Mouse (Mus musculus) thymus, adult 2 months (tissue): ENCODE results near the gene Ralgps2. TPM values are rescaled to one million over a fixed set of nuclear protein-coding genes. Genes with fewer than 3 reads are reported as not detected.

Source experiments
- DNase-seq: peaks from one replicate; pipeline ENCODE4 v3.0.0; 2021
- H3K27ac ChIP-seq: fragments of 200-500 bp; 2 replicates; pipeline ENCODE4 v1.5.1; 2012; ENCODE audit warnings: low read length, control low read depth; ENCODE audit not compliant: control insufficient read depth, insufficient read depth
- H3K27me3 ChIP-seq: fragments of 200-500 bp; 2 replicates; pipeline ENCODE4 v1.6.1; 2012; ENCODE audit warnings: mild to moderate bottlenecking, low read length, moderate library complexity, mixed read lengths; ENCODE audit not compliant: control insufficient read depth, insufficient read depth
- H3K36me3 ChIP-seq: fragments of 200-500 bp; 2 replicates; pipeline ENCODE4 v1.6.1; 2012; ENCODE audit warnings: mild to moderate bottlenecking, low read length, moderate library complexity; ENCODE audit not compliant: control insufficient read depth, insufficient read depth
- H3K4me1 ChIP-seq: fragments of 200-500 bp; replicated peaks from 2 replicates; pipeline ENCODE4 v1.6.1; 2012; ENCODE audit warnings: low read length; ENCODE audit not compliant: control insufficient read depth, insufficient read depth
- H3K4me3 ChIP-seq: fragments of 200-500 bp; 2 replicates; pipeline ENCODE4 v1.5.1; 2012; ENCODE audit warnings: mild to moderate bottlenecking, low read length, control low read depth, moderate library complexity; ENCODE audit not compliant: control insufficient read depth, insufficient read depth
- CTCF ChIP-seq: fragments of 200-500 bp; IDR thresholded peaks from 2 replicates; pipeline ENCODE4 v1.5.1; 2012; ENCODE audit warnings: mild to moderate bottlenecking, control low read depth, low read length, moderate library complexity, borderline replicate concordance; ENCODE audit not compliant: control insufficient read depth, poor library complexity, insufficient read depth; ENCODE audit errors: extremely low read depth
- POLR2A ChIP-seq: fragments of 200-500 bp; IDR thresholded peaks from 2 replicates; pipeline ENCODE4 v1.6.1; 2012; ENCODE audit warnings: mild to moderate bottlenecking, low read length, control low read depth, moderate library complexity; ENCODE audit not compliant: control insufficient read depth, poor library complexity, insufficient read depth; ENCODE audit errors: extremely low read depth
- WGBS: fragments of 180-500 bp; shearing (Covaris S2); methylation state at CpG from one replicate; pipeline ENCODE4 v1.1.7; 2018; 5-methylcytosine and 5-hydroxymethylcytosine counted together
- polyA plus RNA-seq: library from polyadenylated mRNA; depleted of rRNA; stranded (reverse); fragments of >200 nt; gene quantifications from 2 replicates; pipeline ENCODE4 v1.2.3, GENCODE M21; 2012; rRNA removed

Gene Ralgps2
- polyA plus RNA-seq = 25.2 and 28.9 TPM in 2 replicates

DNA sequence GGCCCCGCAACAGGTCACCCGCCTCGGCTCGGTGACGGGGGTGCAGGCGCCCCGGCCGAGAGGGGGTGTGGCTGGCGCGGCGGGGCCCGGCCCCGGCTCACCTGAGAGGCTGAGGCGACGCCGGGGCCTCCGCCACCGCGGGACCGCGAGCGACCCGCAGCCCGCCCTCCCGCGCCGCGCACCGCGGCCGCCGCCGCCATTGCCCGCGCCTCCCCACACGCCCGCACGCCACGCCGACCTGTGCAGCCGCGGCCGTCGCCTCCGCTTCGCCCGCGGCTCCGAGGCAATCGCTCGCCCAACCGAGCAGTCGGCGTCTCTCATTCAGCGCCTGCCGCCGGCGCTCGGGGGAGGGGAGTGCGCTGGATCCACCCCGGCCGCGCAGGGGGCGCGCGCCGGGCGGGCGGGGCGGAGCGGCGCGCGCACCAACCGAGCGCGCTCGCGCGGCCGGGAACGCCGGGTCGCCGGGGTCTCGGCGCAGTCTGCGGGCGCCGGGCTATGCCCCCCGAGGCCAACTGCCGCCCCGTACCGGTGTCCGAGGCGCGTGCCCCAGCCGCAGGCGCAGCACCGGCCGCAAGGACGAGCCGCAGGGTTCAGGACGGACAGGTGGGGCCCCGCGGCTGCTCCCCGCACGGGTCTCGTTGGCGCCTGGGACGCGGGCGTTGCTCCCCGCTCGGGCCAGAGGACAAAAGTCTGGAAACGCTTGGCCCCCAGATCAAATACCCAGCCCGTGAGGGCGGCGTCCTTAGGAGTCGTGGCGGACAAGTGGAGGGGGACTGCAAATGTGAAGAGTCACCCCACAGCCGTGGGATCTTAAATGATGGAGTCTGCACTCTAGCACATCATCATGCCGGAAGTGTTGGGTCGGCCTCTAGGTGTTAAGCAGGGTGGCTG lies at the start of gene Ralgps2:
TSS of gene Ralgps2 (minus strand) at position 376 of the 891 bp plus-strand sequence.
- H3K27me3 ChIP-seq = no peaks in the 10 kb centered on the region
- H3K27ac ChIP-seq = peak within 1 kb of the TSS; percentile 86
- 3% methylated on average over 120 of the region's 124 CpGs for WGBS
- no peaks in the 10 kb centered on the region for H3K36me3 ChIP-seq
- H3K4me1 ChIP-seq = peaks cover 3% of the 10 kb centered on the region
- DNase-seq = peak; percentile 75
- peak within 1 kb of the TSS; percentile 98 for H3K4me3 ChIP-seq
- no peak for TF ChIP-seq CTCF
- TF ChIP-seq POLR2A = peak; percentile 93

DNA sequence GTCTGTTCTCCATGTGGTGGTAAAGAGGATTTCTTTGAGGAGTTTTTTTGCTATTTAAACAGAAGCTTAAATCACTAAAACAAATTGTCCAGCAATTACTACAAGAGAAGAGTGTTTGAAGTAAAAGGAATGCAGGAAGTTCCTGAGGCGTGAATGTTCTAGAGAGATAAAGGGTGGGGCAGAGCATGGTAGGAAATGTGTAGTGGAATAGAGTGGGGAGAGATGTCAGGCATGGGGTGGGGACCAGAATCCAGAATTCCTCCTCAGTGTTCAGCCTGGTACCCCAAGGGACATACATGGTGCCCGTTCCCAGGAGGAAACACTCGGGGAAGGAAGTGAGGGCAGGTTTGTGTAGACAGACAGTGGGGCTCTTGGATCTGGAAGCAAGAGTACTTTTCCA lies 48.1 kb upstream of the Ralgps2 start:
- WGBS = 83% methylated on average over 3 of the region's 3 CpGs
- TF ChIP-seq POLR2A (no peak), CTCF (no peak)
- no peak overlapping the region for H3K4me3 ChIP-seq

DNA sequence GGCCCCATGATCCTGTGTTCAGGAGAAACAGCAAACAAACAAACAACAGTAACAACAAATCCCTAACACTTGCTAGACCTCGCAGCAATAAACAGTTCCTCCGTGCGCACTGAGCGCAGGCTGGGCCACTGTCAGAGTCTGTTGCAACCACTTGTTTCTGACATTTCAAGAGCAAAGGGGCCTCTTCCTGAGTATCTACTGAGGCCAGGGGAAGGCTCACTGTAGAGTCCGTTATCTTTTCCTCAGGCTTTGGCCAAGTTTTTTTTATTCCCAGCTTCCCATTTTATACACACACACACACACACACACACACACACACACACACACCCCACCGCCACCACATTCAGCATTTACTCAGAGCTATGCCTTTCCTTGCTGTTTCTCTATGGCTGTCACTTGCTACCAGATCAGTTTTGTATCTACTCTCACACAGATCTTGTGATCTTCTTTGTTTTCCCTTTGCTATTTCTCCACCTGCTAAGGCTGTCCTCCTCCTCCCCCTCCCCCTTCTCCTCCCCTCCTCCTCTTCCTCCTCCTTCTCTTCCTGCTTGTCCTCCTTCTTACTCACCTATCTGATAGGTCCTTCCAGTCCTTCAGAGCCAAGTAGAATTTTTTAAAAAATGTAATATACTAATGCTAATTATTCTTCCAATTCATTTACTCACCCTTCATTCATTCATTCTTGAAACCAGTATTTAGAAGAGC lies 47.4 kb upstream of the Ralgps2 start:
- WGBS = 27% methylated on average over 6 of the region's 6 CpGs
- Histone ChIP-seq H3K4me1 (peaks cover 35% of the 10 kb centered on the region), H3K4me3 (no peak overlapping the region), H3K27me3 (no peaks in the 10 kb centered on the region), H3K27ac (no peak overlapping the region), H3K36me3 (no peaks in the 10 kb centered on the region)
- TF ChIP-seq POLR2A = no peak
- no peak for TF ChIP-seq CTCF
- DNase-seq = no peak

More for the DNA sequence above, 48.1 kb upstream of the Ralgps2 start:
- no peak overlapping the region for H3K27ac ChIP-seq
- H3K4me1 ChIP-seq = peaks cover 38% of the 10 kb centered on the region
- H3K36me3 ChIP-seq = no peaks in the 10 kb centered on the region
- no peaks in the 10 kb centered on the region for H3K27me3 ChIP-seq
- DNase-seq = no peak

DNA sequence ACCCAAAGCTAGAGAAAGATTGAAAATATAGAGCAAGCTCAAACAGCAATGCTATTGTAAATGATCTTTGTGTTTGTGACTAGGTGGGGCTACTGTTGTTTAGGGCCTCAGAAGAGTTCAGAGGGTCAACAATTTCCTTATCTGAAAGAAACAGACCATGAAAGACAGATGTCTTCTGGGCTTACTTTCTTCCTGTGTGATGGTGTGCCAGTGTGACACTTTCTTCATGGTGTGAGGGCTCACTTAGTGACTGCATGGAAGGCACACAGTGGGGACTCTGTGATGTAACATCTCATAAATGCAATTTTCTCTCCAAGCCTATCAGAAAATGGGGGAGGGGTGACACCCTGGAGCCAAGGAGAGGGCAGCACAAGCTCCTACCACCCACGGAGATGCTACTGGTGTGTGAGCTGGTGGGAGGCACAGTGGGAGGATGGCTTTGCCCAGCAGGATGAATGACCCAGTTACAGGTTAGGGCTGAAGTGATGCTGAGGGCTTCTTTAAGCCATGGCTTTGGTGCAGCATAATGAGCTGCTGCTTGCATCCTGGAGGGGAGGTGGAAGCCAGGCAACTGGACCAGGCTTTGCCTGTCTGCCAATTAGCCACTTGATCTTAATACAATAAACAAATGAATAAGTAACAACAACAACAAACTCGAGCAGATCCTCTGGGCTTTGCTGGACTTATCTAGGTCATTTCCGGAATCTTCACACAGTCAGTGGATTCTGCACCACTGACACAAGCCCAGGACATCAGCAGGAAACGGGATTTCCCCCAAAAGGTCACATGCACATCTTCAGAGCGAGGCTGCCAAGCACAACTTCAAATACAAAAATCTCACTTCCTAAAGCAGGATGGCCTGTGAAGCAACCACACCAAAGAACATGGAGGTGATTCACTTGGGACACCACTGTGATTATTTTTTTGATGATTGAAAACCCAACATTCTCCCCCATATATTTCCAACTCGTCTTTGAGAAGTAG lies 46.5 kb upstream of the Ralgps2 start:
- TF ChIP-seq CTCF = no peak
- TF ChIP-seq POLR2A = no peak
- H3K27ac ChIP-seq = no peak overlapping the region
- H3K27me3 ChIP-seq = no peaks in the 10 kb centered on the region
- no peak overlapping the region for H3K4me3 ChIP-seq
- no peaks in the 10 kb centered on the region for H3K36me3 ChIP-seq
- H3K4me1 ChIP-seq = peaks cover 35% of the 10 kb centered on the region
- WGBS = 32% methylated on average over 6 of the region's 6 CpGs
- DNase-seq = peak; percentile 20

DNA sequence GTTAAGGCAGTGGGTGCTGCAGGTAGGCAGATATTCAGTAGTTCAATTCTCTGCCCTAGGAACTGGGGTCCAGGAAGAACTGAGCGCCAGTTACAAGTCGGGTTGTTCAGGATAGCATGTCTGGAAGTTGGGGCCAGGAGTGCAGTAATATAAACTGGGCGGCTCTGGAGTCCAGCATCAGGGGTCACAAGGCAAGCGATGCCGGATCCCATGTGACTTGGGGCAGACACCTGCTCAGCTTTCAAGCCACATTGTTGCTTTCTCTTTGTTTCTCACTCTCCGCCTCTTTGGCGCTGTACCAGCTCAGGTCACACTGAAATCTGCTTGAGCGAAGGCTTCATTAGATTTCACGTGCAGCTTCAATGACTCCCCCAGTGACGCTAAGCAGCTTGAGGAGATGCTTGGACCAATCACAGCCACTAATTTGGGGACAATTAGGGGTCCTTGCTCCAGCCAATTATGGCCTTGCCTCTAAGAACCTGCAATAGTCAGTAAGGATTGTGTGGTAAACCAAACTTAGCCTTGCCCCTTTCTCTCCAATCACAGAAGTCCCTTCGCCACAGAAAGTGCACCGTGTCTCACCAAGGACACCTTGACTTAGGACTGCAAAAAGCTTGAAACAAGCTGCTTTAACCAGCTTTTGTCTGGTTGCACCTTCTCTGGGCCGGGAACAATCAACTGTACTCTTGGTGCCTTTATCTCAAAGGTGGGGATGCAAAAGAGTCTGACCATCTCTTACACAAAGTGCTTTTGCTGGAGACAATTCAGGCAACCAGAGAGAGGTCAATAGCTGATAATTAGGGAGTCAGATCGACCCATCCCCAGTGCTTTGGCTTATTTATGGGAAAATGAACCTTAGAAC lies 43.8 kb upstream of the Ralgps2 start:
- no peak overlapping the region for H3K4me3 ChIP-seq
- H3K36me3 ChIP-seq = no peaks in the 10 kb centered on the region
- TF ChIP-seq POLR2A (no peak), CTCF (no peak)
- H3K4me1 ChIP-seq = peaks cover 20% of the 10 kb centered on the region
- no peak overlapping the region for H3K27ac ChIP-seq
- no peak for DNase-seq
- 85% methylated on average over 14 of the region's 14 CpGs for WGBS
- no peaks in the 10 kb centered on the region for H3K27me3 ChIP-seq
